Mouse (Mus musculus): ENCODE measurements around the gene Sh3pxd2b. TPM values are rescaled to one million over a fixed set of nuclear protein-coding genes. Genes with fewer than 3 reads are reported as not detected.
A peak's percentile ranks its signal among the peaks of the same experiment; 100 is the strongest.

Sh3pxd2b gene
- total RNA-seq (2021) = 10 to 100 TPM; 10.0 to 12.0 TPM
- long read RNA-seq, full-length matches to known transcripts = 4 of 5 reads
- long read RNA-seq, partial matches to known transcripts = 0 of 5 reads
- long read RNA-seq, other reads (novel, unspliced or antisense) = 1 of 5 reads

- DNase-seq (ENCODE audit: low spot score in 2 of 2) = no peak
Observed at GRCm38 (mm10) chr11:32347607-32348432, at the start of gene Sh3pxd2b. Gene Sh3pxd2b (plus strand): TSS chr11:32347820.

DNA sequence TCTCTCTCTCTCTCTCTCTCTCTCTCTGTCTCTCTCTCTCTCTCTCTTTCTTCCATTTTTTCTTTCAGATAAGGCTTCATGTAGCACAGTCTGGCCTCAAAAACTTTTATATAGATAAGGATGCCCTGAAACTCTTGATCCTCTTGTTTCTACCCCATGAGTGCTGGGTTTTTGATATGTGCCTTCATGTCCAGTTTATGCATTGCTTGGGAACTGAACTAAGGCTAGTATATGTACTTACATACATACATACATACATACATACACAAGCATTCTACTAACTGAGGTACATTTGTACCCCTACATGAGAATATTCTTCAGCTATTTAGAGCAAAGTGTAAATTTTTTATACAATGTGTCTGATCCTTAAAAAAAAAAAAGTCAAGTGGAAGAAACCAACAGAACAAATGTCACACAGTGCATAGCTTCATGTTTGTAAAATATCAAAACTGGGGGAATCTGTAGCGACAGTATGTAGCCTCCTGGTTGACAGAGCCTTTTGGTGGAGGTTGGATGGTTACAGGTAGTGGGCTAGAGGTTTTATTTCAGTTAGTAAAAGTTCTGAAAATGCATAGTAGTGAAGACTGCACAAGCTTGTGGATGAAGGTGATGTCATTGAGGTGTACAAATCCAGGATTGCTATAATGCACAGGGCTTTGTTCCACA lies 49.6 kb upstream of the Sh3pxd2b start:
- no peak for DNase-seq (ENCODE audit: low spot score in 2 of 2)

DNA sequence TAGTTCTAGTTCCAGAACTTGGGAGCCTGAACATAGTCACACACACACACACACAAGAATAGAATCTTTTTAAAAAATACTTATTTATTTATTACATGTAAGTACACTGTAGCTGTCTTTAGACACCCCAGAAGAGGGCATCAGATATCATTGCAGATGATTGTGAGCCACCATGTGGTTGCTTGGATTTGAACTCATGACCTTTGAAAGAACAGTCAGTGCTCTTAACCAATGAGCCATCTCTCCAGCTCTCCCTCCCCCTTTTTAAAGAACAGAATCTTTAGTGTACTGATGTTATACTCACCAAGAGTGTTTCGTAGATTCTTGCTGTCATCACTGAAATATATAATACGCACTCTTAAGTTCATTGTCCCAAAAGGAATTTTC lies 49.1 kb upstream of the Sh3pxd2b start:
- no peak for DNase-seq (ENCODE audit: low spot score in 2 of 2)

GRCm38 (mm10) chr11:32299865-32300264 lies 47.8 kb upstream of the Sh3pxd2b start, which contains the start of gene Hbq1a:
Gene Hbq1a (plus strand): TSS chr11:32300069.
- DNase-seq (ENCODE audit: low spot score in 2 of 2) = peak; percentile 25 to 79

DNA sequence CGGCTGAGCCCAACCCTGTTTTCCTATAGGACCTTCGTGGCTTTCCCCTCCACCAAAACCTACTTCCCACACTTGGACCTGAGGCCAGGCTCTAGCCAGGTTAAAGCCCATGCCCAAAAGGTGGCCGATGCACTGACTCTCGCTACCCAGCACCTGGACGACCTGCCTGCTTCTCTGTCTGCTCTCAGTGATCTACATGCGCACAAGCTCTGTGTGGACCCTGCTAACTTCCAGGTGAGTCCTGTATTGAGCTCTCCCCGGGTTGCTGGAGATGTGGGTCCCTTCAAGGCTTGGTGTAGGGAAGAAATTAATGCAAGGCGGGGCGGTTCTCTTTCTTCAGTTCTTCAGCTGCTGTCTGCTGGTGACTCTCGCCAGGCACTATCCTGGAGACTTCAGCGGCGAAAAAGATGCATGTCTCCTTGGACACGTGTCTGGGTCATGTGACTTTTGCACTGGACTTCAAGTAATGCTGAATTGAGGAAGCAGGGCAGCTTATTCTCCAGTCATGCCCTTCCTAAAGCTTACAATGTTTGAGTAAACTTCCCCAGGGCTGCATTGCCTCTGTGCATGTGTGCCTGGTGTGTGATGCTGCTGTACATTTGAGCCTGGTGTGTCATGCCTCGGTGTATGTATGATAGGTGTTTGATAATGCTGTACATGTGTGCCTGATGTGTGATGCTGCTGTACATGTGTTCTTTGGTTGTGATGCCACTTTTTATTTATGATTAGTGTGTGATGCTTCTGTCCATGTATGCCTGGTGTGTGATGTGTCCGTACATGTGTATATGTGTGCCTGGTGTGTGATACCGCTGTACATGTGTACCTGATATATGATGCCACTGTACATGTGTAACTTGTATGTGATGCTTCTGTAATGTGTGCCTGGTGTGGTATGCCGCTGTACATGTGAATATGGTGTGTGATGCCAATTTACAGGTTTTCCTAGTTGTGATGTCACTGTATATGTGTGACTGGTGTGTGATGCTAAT lies 47.0 kb upstream of the Sh3pxd2b start:
- DNase-seq (ENCODE audit: low spot score in 2 of 2) = no peak

- DNase-seq (ENCODE audit: low spot score in 2 of 2) = no peak
Observed at GRCm38 (mm10) chr11:32301506-32301905, 46.1 kb upstream of the Sh3pxd2b start.

DNA sequence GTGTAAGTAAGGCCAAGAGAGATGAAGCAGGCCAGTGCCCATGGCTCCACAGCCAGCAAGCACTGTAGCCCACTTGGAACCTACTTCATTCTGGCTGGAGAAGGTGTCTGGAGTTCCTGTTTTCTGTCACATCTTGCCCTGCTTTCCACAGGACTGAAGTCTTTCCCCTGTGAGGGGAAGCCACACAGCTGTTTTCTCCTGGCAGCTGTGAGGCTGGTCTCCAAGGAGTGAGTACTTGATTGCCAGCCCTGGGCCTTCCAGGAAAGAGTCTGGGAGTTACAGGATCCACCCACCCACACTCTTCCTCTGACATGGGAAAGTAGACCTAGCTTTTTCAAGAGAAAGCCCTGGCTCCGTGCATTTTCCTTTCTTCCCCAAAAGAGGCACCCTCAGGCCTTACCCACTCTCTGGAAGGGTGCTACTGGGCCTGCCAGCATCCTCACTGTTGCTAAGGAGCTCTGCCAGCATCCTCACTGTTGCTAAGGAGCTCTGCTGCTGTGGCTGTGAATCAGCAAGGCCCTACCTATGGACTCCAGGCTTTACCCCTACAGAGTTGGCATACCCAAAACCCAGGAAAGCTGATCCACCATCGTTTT lies 44.7 kb upstream of the Sh3pxd2b start:
- DNase-seq (ENCODE audit: low spot score in 2 of 2) = peak; percentile 46 to 53

- DNase-seq (ENCODE audit: low spot score in 2 of 2) = no peak
Observed at GRCm38 (mm10) chr11:32303455-32303854, 44.2 kb upstream of the Sh3pxd2b start.

GRCm38 (mm10) chr11:32307006-32307405 lies 40.6 kb upstream of the Sh3pxd2b start:
- DNase-seq (ENCODE audit: low spot score in 2 of 2) = no peak

GRCm38 (mm10) chr11:32309446-32309845 lies 38.2 kb upstream of the Sh3pxd2b start:
- DNase-seq (ENCODE audit: low spot score in 2 of 2) = no peak

DNA sequence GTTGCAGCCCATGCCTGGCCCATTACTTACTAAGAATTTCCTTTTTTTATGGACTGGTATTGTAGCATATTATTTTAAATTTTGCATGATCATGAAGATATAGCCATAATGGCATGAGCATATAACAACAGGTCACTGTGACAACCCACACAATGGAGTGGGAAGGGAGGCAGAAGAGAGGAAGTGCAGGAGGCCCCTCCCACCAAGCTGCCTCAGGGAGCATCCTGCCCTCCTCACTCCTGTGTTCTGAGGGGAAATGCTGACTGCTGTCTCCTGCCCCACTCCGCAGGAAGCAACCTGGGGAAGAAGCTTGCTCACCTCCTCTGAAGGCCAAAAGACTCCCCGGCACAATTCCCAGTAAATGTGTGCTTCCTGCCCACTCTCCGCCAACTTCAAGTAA lies 37.7 kb upstream of the Sh3pxd2b start:
- no peak for DNase-seq (ENCODE audit: low spot score in 2 of 2)

- DNase-seq (ENCODE audit: low spot score in 2 of 2) = no peak
Observed at GRCm38 (mm10) chr11:32316009-32316408, 31.6 kb upstream of the Sh3pxd2b start.

GRCm38 (mm10) chr11:32320507-32321195 lies 27.0 kb upstream of the Sh3pxd2b start:
- DNase-seq (ENCODE audit: low spot score in 2 of 2) = no peak

- DNase-seq (ENCODE audit: low spot score in 2 of 2) = peak in 1 of 2 experiments; percentile 74
Observed at GRCm38 (mm10) chr11:32321196-32321565, 26.4 kb upstream of the Sh3pxd2b start.

DNA sequence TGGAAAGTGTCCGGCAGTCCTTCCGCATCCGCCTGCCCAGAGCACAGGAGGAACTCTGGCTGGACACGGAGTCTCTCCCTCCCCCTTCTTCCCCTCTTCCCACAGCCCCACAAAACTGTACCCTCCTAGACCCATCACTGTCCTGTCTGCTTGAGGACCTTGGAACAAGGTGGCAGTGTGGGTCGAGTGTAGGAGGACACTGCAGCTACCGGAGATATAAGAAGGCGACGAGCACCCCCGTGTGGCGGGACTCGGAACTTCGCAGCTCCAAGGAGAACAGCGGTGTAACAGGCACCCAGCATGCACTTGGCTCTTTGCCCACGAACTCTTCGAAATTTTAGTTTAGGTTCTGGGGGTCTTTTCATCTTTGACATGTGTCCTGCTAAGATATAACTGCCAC lies 23.0 kb upstream of the Sh3pxd2b start:
- DNase-seq (ENCODE audit: low spot score in 2 of 2) = peak; percentile 48 to 89

DNA sequence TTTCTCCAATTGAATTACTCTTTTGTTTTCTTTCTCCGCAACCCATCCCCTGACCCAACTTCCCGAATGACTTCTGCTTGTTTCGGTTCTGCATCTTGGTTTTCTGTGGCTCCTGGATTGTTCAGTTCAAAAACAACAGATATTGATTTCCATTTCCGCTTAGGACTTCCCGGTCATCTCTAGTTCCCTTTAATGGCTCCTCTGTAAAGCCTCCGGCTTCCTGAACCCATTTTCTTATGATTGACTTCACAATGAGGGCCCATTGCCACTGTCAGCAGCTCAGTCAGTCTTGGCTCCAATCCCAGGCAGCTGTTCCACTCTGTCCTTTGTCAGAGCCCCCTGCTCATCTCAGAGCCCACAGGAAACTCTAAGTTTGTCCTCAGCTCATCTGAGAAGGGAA lies 16.5 kb upstream of the Sh3pxd2b start:
- no peak for DNase-seq (ENCODE audit: low spot score in 2 of 2)

DNA sequence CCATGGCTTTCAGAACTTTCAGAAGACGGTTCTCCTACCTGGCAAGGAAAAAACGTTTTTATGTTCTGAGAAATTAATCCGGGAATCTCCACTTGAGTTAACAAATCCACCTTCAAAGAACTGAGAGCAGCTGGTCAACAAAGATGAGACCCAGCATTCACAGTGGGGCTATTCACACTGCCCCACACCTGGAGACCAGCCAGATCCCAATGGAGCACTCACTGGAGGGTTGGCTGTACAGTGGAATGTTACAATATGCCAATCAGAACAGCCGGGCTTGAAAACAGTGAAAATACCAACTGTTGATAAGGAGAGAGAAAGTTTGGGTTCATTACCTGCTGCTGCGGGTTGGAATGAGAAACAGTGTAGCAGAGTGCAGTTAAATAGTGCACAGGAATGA lies 15.8 kb upstream of the Sh3pxd2b start:
- DNase-seq (ENCODE audit: low spot score in 2 of 2) = no peak

- DNase-seq (ENCODE audit: low spot score in 2 of 2) = peak; percentile 36 to 70
Observed at GRCm38 (mm10) chr11:32333235-32333634, 14.4 kb upstream of the Sh3pxd2b start.

DNA sequence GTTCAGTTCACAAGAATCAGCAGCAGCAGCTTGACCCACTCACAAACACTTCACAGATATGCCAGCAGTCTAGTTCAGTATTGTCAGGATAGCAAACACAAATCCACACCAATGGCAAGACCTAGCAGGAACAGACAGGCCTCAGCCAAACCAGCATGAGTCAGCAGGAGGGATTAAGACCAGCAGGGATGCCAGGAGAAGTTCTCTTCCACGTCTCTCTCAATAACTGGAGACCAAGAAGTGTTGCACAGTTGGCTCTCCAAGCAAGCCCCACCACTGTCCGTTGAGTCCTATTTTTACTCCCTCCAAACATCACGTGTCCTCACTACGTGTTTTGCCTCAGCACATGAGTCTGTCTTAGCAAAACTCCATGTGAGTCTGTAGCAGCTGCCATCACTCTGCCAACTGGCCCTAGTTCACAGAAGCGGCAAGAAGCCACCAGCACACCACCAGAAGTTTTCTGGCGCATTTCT lies 11.1 kb upstream of the Sh3pxd2b start:
- no peak for DNase-seq (ENCODE audit: low spot score in 2 of 2)

- no peak for DNase-seq (ENCODE audit: low spot score in 2 of 2)
Observed at GRCm38 (mm10) chr11:32339131-32339531, 8.5 kb upstream of the Sh3pxd2b start.

Data from layer of hippocampus, adult 18-20 months (tissue).